Mouse (Mus musculus) natural killer cell, adult 2 months (primary cell): Measurements from ENCODE around the gene Vps13d.

Experiments
- DNase-seq, 2 experiments: peaks; one replicate each; pipeline ENCODE4 v3.0.0; 2022; ENCODE audit warnings: low spot score in 2 of 2

Vps13d gene

DNA sequence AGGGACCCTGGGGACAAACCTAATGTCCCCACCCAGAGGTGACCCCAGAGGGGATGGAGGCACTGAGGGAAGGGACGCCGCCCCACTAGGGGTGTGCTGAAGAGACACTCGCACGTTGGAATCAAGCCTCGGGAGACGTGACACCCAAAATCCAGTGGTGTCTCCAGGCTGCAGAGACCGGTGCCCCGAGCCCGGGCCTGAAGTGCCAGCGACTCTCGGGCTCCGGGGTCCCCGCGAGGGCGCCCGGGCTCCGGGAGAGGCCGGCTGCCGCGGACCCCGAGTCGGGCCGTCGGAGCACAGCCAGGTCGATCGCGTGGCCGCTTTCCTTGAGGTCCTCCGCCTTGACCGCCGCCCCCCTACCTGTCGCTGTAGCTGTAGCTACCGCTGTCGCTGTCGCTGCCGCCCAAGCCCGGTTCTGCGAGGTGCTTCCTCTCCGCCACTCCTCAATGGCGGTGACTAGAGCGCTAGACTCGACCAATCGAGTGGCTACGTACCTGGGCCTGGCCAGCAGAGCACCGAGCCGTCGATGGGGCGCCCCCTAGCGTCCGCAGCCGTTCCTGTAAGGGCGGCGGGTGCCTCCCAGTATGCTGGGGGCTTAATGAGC lies at the start of gene Vps13d:
Gene Vps13d (minus strand): TSS at position 447 of the 604 bp plus-strand sequence.
- DNase-seq = peak; percentile 84 to 90

DNA sequence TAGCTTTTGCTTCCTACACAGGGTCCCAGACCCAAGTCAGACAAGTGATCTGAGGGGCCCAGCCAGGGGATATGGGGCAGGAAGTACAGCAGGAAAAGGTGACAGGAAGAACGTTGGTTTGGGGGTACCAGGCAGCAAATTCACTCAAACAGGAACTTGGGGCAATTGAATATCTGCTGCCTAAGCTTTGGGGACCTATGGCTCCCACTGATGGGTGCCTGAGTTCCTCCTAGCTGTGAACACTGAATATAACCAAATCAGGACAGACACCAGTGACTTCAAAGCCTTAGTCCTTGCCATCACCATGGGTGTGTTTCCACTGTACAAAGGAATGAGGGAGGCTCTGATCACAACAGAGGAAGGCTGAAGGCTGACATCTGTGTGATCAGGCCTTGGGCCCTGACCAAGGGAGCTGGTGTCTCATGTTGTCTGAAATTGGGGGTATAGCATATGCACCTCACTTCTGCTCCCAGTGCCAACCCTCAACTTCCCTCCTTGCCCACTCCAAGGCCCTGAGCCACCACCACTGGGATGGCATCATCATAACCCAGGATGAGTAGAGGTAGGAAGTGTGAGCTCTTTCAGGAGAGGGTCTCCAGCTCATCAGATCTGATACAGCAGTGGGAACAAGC lies 48.0 kb upstream of the Vps13d start:
- no peak for DNase-seq

DNA sequence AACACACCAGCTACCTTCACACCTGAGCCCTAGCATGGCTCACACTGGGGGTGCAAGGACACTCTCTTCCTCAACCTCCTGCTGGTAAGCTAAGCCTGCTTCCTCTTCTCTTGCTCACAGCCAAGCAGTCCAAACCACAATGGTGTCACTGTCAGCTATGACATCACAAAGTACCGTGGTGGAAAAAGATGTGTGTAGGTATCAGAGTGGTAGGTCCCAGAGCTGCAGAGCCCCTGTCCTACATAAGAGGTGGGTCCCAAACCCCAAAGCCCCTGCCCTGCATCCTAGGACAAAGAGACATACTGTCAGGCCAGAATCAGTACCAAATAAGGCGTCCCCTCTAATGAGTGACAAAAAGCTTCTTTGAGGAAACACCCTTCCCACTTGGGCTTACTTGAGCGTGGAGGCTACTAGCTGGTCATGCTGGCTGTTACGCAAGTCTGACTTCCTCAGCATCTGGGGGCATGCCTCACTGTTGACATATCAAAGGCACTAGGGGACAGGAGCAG lies 46.0 kb upstream of the Vps13d start:
- peak; percentile 90 to 93 for DNase-seq

DNA sequence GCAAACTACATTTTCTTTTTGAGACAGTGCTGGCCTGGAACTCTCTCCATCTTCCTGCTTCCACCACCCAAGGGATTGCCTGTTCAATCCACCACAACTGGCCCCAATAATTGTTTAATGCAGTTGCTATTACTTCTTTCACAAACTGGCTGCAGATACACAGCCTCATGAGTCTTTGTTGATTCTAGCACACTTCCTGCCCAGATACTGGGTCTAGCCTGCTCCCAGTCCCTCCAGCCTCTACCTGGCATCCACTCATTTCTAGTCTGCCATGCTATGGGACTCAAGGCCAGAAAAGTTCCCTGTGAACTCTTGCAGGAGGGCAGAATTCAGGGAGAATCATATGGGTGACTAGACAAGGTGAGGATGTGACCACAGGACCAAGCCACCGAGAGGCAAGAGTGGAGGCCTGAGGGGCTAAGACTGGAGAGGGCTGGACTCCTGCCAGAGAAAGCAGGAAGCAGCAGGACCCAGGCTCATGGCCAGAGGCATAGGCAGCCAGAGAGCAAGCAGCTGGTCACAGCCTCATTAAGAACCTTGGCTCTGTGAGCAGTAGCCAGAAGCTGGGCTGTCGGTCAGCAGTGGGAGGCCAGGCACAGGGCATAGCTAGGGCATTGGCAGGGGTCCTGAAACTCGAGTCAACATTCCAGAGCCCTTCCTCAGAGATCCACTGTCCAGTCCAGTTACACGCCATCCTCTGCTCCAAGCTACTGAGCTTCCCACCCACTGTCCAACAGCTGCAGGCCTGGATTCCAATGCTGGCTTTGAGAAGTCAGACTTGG lies 44.4 kb upstream of the Vps13d start:
- DNase-seq = no peak

DNA sequence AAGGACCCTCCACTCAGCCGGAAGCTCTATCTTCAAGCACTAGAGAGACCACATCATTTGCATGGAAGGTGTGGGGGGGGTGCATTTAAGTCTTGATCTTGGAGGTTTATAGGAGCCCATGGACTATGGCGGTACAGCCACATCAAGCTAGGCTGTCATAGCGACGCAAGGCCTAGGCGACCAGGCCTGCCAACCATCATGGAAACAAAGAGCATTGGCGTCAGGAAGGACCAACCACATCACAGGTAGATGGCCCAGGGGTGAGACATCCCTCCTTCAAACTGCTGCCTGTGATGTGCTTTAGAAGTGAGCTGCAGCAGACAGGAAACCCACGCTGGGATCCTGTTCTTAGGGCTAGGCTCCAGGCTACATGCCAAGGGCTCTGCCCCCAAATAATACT lies 41.2 kb upstream of the Vps13d start:
- DNase-seq = peak; percentile 78 to 83

DNA sequence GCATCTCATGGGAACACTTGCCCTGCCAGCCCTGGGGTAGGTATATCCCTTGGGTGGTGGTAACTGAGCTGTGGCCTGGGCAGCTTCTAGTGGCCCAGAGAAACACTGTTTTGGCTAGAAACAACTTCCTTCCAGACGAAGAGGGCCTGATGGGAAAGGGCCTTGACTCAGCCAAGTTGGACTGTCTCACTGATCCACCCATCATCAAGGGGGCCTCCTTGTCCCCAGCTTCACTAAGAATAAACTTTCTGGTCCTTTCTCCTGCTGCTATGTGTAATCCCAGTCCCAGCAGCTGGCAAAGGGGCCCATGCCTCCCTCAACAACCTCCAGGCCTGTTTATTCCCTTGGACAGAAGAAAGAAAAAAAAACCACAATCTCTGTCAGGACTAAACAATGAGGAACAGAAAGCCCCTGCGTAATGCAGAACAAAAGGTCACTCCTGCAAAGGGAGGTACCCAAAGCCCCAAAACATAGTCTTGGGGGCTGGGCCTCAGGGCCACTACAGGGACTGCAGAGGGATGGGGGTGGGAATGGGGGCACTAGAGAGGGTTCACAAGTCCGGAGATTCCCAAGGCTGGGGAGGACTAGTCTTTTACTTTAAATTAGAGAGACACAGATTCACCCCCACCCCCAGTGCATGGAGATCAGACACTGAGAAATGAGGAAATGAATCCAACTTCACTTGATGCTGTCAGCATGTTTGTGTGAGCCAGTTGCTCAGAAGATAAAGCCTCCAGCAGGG lies 38.9 kb upstream of the Vps13d start:
- peak in 1 of 2 experiments; percentile 47 for DNase-seq

DNA sequence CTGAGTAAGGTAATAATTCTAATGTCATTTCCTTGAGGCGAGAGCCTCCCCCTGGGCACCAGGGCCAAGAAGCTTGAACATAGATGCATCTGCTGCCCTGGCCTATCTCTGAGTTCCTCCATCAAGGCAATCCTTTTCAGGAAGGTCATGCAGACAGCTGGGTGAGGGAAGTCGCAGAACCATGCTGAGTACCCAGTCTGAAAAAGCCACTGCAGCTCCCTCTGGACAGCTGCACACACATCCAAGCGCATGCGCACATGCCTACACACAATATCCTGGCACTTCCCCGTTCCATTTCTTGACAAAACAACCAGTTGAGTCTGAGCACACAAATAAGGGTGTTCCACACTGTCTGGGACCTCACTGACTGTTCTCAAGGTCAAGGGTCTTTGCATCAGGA lies 36.9 kb upstream of the Vps13d start:
- no peak for DNase-seq

DNA sequence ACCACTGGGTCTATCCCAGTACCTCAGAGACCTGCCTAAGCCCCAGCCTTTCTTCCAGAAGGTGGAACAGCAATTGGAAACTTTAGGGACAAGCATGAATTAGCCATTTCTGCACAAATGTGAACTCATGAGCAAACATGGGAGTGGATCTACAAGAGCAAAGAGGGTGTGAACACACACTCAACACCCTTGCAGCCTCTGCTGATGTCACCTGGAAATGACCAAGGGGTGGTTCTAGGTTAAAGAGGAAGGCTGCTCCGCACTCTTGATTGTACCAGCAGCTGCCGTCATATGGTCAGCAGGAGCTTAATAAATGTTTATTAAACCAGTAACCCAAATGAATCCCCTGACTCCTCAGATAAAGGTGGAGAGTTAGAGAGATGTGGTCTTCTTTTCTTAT lies 35.8 kb upstream of the Vps13d start:
- peak; percentile 42 to 60 for DNase-seq

DNA sequence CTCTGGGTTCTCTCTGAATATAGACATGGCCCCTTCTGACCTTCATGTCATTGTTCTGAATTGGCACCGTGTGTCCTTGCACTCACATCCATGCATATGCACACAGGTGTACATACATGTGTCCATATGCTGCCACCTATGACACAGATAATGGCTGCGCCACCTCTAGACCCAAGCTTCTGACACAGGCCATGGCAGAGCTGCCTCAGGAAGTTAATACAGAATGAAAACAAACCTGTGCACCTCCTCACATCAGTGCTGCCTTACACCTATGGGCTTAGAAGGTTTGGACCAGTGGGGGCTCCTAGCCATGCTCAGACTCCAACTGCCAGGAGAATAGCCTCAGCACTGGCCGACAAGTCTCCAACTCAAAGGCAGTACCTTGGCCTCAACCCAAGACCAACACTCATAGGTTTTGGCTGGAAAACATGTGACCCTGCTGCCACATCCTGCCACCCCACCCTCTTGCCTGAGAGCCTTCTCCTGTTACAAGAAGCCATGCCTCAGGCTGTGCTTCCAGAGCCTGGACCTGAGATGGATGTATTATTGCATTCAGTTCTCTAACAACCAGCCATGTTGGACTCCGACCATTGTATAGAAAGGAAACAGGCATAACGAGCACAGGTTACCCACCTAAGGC lies 34.8 kb upstream of the Vps13d start:
- DNase-seq = peak; percentile 61 to 74

DNA sequence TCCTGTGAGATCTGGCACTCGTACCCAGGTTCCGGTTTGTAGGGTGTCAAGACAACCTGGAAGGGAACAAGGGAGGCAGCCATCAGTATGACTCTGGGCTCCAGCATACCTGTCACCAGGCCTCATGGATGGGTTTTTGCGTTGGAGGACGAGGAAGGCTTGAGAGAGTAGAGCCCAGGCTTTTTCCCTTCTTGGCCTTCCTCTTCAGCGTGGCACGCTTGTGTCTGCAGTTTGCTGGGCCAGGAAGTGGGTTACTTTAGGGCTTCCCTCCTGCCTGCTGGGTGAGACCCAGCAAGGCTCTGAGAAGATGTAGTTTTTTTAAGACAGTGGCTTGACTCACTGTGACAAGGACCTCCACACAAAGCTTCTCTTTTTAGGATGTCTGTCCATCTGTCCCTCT lies 34.2 kb upstream of the Vps13d start:
- peak; percentile 54 to 64 for DNase-seq

DNA sequence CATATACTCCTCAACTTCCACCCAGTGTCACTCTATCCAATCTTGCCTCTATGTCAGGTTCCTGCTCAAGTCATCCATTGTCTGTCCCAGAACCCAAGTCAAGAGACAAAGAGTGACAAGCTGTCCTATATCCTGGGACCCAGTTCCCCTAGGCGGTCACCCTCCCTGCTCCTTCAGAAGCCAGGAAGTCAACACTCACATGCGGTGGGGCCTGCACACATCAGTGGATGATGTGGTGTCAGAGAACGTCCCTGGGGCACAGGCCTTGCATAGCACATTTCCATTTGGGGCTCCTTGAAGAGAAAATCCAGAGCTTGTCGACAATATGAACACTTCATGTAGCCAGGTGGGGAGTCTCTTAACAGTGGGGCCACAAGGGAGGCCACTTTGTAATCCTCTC lies 29.8 kb upstream of the Vps13d start:
- DNase-seq = no peak

DNA sequence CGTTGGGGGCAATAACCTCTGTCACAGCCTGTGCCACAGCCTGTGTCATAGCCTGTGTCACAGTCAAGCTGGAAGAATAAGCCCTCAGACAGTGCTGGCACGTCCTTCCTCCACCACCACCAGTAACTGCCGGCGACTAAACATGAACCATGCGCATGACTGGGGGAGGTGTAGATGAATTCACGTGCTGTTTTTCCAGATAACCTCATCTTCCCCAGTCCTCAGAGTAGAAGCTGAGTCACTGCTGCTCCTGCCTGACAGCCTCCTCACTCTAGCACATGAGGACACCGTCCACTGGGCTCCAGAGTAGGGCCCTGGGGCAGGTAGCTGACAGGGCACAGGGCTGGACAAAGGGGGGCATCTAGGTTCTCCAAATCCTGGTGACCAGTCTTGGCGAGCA lies 27.3 kb upstream of the Vps13d start:
- peak; percentile 49 to 52 for DNase-seq

DNA sequence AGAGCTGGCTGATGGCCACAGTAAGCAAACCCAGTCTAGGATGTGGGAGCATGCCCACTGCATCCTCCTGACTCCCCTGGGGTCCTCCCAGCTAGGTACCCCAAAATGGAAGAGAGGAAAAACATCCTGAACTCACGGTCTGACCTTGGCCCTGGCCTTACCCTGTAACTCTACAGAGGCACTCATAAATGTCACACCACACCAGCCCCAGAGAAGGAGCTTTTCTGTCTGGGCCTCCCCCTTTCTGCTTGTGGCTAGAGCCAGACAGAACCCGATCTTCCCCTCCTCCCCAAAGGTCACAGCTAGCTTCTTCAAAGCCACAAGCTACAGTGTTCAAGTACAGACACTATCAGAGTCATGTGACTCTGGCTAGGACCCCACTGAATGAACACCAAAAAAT lies 26.6 kb upstream of the Vps13d start:
- peak; percentile 76 to 88 for DNase-seq

DNA sequence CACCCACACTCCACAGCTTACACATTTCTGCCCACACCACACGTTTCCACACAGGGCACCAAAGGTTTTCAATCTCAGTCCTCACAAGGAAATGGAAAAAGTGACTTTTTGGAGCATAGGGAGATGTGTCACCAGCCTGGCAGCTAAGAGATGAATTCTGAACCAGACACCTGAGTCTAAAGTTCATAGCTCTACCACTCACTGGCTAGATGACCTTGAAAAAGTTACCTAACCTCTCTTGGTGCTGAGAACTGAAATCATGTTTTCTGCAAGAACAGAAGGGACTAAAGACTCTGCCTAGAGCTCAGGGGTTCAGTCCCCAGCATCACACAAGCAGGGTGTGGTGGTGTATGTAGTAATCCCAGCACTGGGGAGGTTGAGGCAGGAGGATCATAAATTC lies 25.2 kb upstream of the Vps13d start:
- DNase-seq = no peak

DNA sequence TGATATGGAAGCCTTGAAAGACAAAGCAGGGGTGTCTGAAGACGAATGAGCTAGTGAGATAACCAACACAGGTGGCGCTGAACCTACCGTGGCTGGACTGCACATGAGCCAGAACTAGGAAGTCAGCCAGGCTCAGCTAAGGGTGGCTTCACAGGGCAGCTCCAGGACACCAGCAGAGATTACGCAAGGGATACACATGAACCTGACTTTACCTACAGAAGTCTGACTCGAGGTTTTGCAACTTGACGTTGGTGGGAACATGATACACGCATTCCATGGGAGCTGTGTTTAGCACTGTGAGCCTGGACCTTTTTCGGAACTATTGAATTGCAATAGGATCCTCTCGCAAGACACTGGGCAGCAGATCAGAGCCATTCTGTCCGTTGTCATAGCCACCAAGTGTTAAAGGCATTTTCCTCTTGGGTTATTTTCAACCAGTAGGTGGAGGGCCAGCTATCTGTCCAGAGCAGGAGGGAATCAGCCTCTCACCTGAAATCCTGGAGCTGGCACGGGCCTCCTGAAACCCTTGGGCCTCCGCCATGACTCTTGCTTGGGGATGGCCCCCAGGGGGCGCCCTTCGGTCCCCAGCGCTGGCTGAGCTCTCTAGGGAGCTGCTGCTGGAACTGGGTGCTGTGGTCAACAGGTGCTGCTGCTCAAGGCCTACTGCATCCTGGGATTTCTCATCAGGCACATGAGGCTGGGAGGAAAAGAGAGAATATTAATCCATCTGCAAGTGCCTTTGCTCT lies 24.6 kb upstream of the Vps13d start:
- peak in 1 of 2 experiments; percentile 58 for DNase-seq

DNA sequence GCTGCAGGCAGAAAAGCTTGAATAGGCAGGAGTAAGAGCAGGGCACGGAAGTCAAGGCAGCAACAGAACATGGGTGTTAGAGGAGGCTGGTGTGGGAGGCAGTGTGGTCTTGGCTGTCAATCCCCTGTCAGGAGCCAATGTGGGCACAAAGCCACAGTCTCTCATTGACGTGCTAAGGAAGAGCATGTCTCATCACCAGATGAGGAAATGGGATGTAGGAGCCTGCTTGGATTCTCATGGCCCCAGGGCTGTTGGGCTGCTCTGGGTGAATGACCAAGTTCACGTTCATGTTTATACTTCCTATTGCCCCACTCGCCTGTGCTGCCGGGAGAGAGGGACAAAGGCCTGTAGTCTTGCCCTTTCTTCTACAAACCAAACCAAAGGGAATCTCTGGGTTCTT lies 23.0 kb upstream of the Vps13d start:
- DNase-seq = no peak

DNA sequence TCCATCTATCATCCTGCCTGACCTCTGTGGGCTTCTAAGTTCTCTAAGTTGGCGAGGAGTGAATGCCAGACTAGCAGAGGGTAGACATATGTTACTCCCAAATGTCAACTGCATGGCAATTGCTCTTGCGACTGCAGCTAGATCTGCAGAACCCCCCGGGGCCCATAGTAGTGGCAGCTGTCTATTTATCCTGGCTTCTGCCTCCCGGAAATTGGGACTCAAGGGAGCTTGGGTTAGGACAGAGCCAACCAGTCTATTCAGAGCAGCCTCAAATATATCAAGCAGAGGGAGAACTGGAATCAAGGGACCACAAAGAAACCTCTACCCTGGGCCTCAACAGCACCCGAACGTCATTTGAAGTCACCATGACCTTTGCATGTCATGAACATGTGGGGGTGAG lies 22.2 kb upstream of the Vps13d start:
- no peak for DNase-seq

DNA sequence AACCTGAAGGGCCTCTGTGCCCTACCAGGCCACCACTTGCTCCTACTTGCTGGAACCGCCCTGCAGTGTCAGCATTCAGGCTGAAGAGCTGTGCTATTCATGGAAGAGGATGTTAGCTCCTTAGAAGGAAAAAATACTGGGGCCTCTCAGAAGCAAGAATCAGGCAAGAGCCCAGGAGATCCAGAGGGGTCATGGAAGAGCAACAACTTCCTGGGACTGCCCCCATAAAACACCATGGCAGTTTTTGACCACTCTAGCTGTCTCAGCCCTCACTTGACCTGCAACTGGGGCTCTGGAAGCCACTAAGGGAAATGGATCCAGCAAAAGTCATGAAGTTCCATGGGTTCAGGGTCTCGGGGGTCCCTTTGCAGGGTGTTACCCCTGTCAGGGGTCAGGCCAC lies 20.6 kb upstream of the Vps13d start:
- no peak for DNase-seq

DNA sequence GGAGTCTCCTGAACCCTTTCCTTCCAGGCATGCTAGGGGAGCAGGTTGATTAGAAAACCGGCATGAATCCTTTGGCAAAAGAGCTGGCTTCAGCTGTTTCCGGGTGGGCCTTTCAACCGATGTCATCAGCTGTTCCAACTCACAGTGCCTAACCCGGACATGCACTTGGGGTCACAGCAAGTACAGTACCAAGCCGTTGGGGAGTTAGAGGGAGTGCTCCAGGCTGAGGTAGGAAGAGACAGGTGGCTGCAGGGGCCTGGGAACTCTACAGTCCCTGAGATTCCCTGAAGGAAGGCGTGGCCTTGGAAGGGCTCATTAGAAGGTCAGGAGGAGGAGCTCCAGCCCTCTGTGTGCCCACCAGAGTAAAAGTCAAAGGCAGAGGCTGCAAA lies 20.0 kb upstream of the Vps13d start:
- DNase-seq = no peak

DNA sequence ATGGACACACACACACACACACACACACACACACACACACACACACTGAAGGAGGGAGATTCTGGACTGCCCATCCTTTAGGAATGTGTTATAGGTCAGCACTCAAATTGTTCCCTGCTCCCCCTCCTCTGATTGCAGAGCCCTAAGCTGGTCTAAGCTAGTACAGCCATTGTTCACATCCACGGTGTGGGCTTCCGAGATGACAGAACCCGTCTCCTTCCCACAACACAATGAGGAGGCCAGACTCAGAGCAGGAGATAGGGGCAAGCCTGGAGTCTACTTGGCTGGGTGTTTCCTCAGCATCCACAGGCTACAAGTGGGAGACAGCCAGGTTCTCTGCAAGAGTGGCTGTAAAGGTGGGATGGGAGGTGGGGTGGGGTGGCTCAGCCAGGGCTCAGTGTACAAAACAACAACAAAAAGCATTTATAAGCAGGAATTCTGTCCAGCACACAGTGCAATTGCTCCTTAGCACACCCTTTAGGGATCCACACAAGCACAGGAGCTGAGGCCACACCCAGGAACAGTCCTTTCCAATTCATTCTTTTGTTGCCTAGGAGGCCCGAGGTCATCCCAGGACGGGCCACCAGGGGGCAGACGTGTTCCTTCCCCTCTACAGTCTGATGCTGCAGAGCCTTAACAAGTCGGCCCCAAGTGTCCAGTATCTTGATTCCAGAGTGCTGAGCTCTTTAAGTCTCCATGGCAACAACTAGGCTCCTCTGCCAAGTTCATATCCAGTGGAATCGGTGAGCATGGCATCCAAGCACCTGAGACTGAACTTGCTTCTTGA lies 19.4 kb upstream of the Vps13d start:
- peak; percentile 85 to 88 for DNase-seq
